Mouse (Mus musculus) forebrain, embryonic 14.5 days (tissue): ENCODE measurements around the gene Capn1. TPM values are rescaled to one million over a fixed set of nuclear protein-coding genes. Genes with fewer than 3 reads are reported as not detected.

ENCODE experiments used
- ATAC-seq: fragments of 200-750 bp; cut with Nextera tagmentation; 2 replicates; pipeline ENCODE4 v1.8.0; 2017; ENCODE audit warnings: mild to moderate bottlenecking, moderate library complexity
- DNase-seq: peaks from one replicate; pipeline ENCODE4 v3.0.0-alpha.2; 2015; ENCODE audit warnings: low spot score
- H3K27ac ChIP-seq: fragments of 300-500 bp; sonication (generic); 2 replicates; pipeline ENCODE4 v1.5.1; 2014; ENCODE audit warnings: low read depth, mild to moderate bottlenecking, control low read depth, low read length, moderate library complexity
- H3K27me3 ChIP-seq: fragments of 300-500 bp; sonication (generic); replicated peaks from 2 replicates; pipeline ENCODE4 v1.6.1; 2014; ENCODE audit warnings: low read length, control low read depth, mixed read lengths; ENCODE audit not compliant: control insufficient read depth, insufficient read depth
- H3K36me3 ChIP-seq: fragments of 300-500 bp; sonication (generic); 2 replicates; pipeline ENCODE4 v1.6.1; 2014; ENCODE audit warnings: low read length, control low read depth; ENCODE audit not compliant: control insufficient read depth, insufficient read depth
- H3K4me1 ChIP-seq: fragments of 300-500 bp; sonication (generic); 2 replicates; pipeline ENCODE4 v1.6.1; 2014; ENCODE audit warnings: antibody characterized with exemption, low read length, control low read depth; ENCODE audit not compliant: control insufficient read depth, insufficient read depth
- H3K4me2 ChIP-seq: fragments of 300-500 bp; sonication (generic); 2 replicates; pipeline ENCODE4 v1.6.1; 2014; ENCODE audit warnings: mild to moderate bottlenecking, control low read depth, low read length
- H3K4me3 ChIP-seq: fragments of 300-500 bp; sonication (generic); 2 replicates; pipeline ENCODE4 v1.5.1; 2014; ENCODE audit warnings: low read depth, low read length, control low read depth
- H3K9ac ChIP-seq: fragments of 300-500 bp; sonication (generic); 2 replicates; pipeline ENCODE4 v1.6.1; 2014; ENCODE audit warnings: mild to moderate bottlenecking, low read length, control low read depth, moderate library complexity
- H3K9me3 ChIP-seq: fragments of 300-500 bp; sonication (generic); replicated peaks from 2 replicates; pipeline ENCODE4 v1.6.1; 2016; ENCODE audit warnings: low read length, control low read depth, mixed read lengths; ENCODE audit not compliant: control insufficient read depth
- WGBS: fragments of 180-500 bp; shearing (Covaris S2); extraction: QIAGEN DNeasy Blood & Tissue Kit; methylation state at CpG from one replicate; pipeline ENCODE4 v1.1.7; 2014; 5-methylcytosine and 5-hydroxymethylcytosine counted together
- microRNA-seq: library from miRNA; unstranded; fragments of <30 nt; microRNA quantifications from one replicate; pipeline ENCODE4, GENCODE M21; 2016
- polyA plus RNA-seq: library from polyadenylated mRNA; unstranded; fragments of >200 nt; fragmentation: Nextera tagmentation; extraction: Ambion mirVana; gene quantifications from 2 replicates; pipeline ENCODE4 v1.2.1, GENCODE M21; 2014

Gene Capn1
- polyA plus RNA-seq, 1 experiment from 2014 or later: 2.4 TPM

DNA sequence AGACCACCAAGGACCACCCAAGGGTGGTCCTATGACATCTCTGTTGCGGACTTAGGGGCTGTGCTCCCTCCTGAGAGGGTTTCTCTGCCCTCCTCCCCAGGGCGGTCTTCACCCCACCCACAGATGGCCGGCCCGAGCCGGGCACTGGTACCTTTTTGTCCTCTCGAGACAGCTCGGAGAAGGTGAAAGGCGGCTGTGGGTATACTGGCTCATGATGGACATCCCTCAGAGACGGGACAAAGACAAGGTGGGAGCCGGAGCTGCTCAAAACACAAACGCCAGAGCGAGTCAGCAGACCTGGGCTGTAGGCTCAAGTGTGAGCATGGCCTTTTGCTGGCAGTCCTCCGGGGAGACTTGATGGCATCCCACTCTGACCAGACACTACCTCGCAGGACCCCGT, 72.3 kb downstream of the Capn1 start:
- H3K27me3 ChIP-seq: no peaks in the 10 kb centered on the region

DNA sequence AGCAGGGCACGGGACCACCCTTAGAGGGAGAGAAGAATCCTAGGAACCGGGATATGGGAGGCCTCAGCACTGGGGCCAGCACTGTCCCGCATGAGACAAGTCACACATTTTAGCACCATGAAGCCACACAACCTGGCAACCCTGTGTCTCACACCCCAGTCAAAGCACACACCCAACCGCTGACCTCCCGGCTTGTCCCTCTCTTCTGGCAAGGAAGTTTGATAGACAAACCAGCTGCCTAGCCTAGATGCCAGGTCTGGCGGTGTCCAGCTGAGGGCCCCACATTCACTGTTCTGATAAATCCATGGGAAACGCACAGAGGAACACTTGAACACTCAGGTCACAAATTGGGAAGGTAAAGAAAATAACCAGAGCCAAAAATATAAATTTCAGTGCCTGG, 73.1 kb downstream of the Capn1 start:
- Histone ChIP-seq H3K27me3 (no peaks in the 10 kb centered on the region), H3K9ac (no peak overlapping the region), H3K36me3 (peaks cover 24% of the 10 kb centered on the region), H3K27ac (no peak overlapping the region), H3K9me3 (no peaks in the 10 kb centered on the region), H3K4me3 (no peak overlapping the region), H3K4me2 (no peak overlapping the region), H3K4me1 (peaks cover 11% of the 10 kb centered on the region)
- 86% methylated on average over 7 of the region's 7 CpGs for WGBS
- ATAC-seq: no peak
- DNase-seq: no peak

More for the DNA sequence above, 72.3 kb downstream of the Capn1 start:
- no peak overlapping the region for H3K4me3 ChIP-seq
- no peak for DNase-seq
- no peak overlapping the region for H3K4me2 ChIP-seq
- 91% methylated on average over 15 of the region's 15 CpGs for WGBS
- no peak overlapping the region for H3K9ac ChIP-seq
- no peaks in the 10 kb centered on the region for H3K9me3 ChIP-seq
- ATAC-seq: no peak
- H3K27ac ChIP-seq: no peak overlapping the region
- H3K36me3 ChIP-seq: peaks cover 27% of the 10 kb centered on the region
- 0 out of 2 replicates have a peak, but pooled peaks cover 4% of the 10 kb centered on the region for H3K4me1 ChIP-seq

DNA sequence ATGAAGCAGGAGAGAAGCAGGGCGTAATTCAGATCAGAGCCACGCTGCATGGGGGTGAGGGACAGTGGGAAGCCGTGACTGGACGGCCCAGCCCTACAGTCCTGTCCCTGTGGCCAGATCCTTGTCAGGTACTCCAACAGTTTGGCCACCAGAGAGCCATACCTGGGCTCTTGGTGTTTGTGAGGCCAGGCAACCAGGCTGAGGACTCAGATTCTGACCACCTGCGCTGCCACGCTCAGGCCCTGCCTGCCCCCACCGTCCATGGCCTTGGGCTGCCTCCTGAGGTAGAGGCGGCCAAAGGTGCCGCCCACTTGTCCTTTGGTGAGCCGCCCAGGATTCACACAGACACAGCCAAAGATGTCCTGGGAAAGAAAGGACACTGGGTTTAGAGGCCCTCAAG, 75.0 kb downstream of the Capn1 start:
- Histone ChIP-seq H3K4me1 (peaks cover 16% of the 10 kb centered on the region), H3K36me3 (peaks cover 12% of the 10 kb centered on the region; the same call in 1 of the 2 replicates), H3K27ac (peak overlapping the region; percentile 46), H3K9me3 (no peaks in the 10 kb centered on the region), H3K4me2 (no peak overlapping the region), H3K4me3 (no peak overlapping the region), H3K9ac (no peak overlapping the region), H3K27me3 (no peaks in the 10 kb centered on the region)
- ATAC-seq (no peak), DNase-seq (no peak)
- WGBS: 90% methylated on average over 10 of the region's 10 CpGs

DNA sequence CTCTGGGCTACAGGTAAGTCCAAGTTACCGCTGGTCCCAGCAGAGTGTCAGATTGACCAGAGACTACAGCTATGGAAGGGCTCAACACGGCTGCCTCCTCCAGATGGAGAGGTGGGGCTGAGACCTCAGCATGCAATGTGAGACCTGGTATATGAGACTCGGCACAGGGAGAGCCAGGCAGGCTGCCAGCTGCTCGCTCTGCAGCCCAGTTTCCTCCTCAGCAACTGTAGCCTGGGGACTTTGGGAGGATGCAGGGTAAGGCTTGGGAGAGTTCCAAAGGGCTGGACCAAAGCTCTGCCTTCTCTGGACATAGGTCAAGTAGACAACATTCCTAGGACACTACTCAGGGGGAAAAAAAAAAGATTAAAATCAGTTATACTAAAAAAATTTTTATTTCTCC, 75.5 kb downstream of the Capn1 start:
- WGBS: 59% methylated on average over 4 of the region's 4 CpGs
- H3K9ac ChIP-seq: no peak overlapping the region
- no peaks in the 10 kb centered on the region for H3K27me3 ChIP-seq
- no peak overlapping the region for H3K4me3 ChIP-seq
- H3K9me3 ChIP-seq: no peaks in the 10 kb centered on the region
- H3K4me2 ChIP-seq: no peak overlapping the region
- H3K27ac ChIP-seq: peak overlapping the region; percentile 46
- ATAC-seq: 0 out of 2 replicates have a peak, but pooled peaks have one; percentile 40
- DNase-seq: peak; percentile 67
- H3K4me1 ChIP-seq: peaks cover 16% of the 10 kb centered on the region
- H3K36me3 ChIP-seq: peaks cover 12% of the 10 kb centered on the region; the same call in 1 of the 2 replicates

DNA sequence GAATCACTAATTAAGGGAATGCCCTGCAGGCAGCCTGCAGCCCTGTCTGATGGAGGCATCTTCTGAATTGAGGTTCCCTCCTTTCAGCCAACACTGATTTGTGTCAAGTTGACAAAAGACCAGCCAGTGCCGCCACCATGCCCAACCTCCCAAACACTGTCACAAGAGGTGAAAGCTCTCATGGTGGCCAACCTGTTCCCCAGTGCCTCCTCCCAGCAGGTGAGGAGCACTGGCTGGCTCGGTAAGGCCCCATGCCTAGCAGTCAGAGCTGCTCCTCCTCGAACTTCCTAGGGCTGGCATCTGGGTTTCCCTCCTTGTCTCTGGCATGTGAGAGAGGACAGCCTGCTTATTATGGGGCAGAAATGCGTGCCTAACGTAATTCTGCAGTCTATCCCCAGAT, 76.0 kb downstream of the Capn1 start:
- 61% methylated on average over 5 of the region's 5 CpGs for WGBS
- H3K4me3 ChIP-seq: no peak overlapping the region

More for the DNA sequence above, 76.0 kb downstream of the Capn1 start:
- ATAC-seq (0 out of 2 replicates have a peak, but pooled peaks have one; percentile 4), DNase-seq (no peak)
- Histone ChIP-seq H3K9ac (no peak overlapping the region), H3K27ac (peak overlapping the region; percentile 28; the same call in 1 of the 2 replicates), H3K36me3 (peaks cover 12% of the 10 kb centered on the region; the same call in 1 of the 2 replicates), H3K27me3 (no peaks in the 10 kb centered on the region), H3K4me2 (no peak overlapping the region), H3K9me3 (no peaks in the 10 kb centered on the region), H3K4me1 (peaks cover 16% of the 10 kb centered on the region)

Small RNAs within 50 kb of the gene (microRNA-seq; reads per million reads assigned to microRNA genes)
- 1.1 reads per million for gene Mir6988

Other genes with a start within 250 kb of the Capn1 start
- 56.1 and 67.9 TPM in 2 replicates for gene Scyl1, start 244.5 kb downstream of the Capn1 start, polyA plus RNA-seq
- 13.1 and 16.0 TPM in 2 replicates for gene Frmd8, start 140.6 kb downstream of the Capn1 start, polyA plus RNA-seq
- 1.7 TPM in 2 replicates for gene Slc25a45, start 138.1 kb downstream of the Capn1 start, polyA plus RNA-seq
- gene Tigd3, start 121.7 kb downstream of the Capn1 start, polyA plus RNA-seq: 7.0 and 7.1 TPM in 2 replicates
- gene Dpf2, start 102.9 kb downstream of the Capn1 start, polyA plus RNA-seq: 127 and 136 TPM in 2 replicates
- 7.9 and 9.6 TPM in 2 replicates for gene Cdc42ep2, start 91.1 kb downstream of the Capn1 start, polyA plus RNA-seq
- 35.5 and 41.1 TPM in 2 replicates for gene Pola2, start 51.7 kb downstream of the Capn1 start, polyA plus RNA-seq
- not detected in 2 replicates for gene Slc22a20, start 29.8 kb downstream of the Capn1 start, polyA plus RNA-seq
- 17.6 and 20.2 TPM in 2 replicates for gene Syvn1, start 30.7 kb upstream of the Capn1 start, polyA plus RNA-seq
- gene Mrpl49, start 41.9 kb upstream of the Capn1 start, polyA plus RNA-seq: 82.8 and 85.5 TPM in 2 replicates
- 626 and 785 TPM in 2 replicates for gene Fau, start 41.9 kb upstream of the Capn1 start, polyA plus RNA-seq
- gene Znhit2, start 45.3 kb upstream of the Capn1 start, polyA plus RNA-seq: 38.2 and 40.5 TPM in 2 replicates
- 32.6 and 35.6 TPM in 2 replicates for gene Tm7sf2, start 52.5 kb upstream of the Capn1 start, polyA plus RNA-seq
- 59.5 and 73.9 TPM in 2 replicates for gene Vps51, start 61.3 kb upstream of the Capn1 start, polyA plus RNA-seq
- gene Tmem262, start 64.1 kb upstream of the Capn1 start, polyA plus RNA-seq: not detected in 2 replicates
- 1.1 and 1.4 TPM in 2 replicates for gene Gm28374, start 66.4 kb upstream of the Capn1 start, polyA plus RNA-seq
- gene Zfpl1, start 69.1 kb upstream of the Capn1 start, polyA plus RNA-seq: 81.1 and 87.2 TPM in 2 replicates
- gene Cdca5, start 69.1 kb upstream of the Capn1 start, polyA plus RNA-seq: 20.0 and 28.2 TPM in 2 replicates
- not detected in 2 replicates for gene AC131692.1, start 78.5 kb upstream of the Capn1 start, polyA plus RNA-seq
- 0.36 and 0.42 TPM in 2 replicates for gene Naaladl1, start 89.9 kb upstream of the Capn1 start, polyA plus RNA-seq
- 56.4 and 57.6 TPM in 2 replicates for gene Sac3d1, start 102.8 kb upstream of the Capn1 start, polyA plus RNA-seq
- gene Snx15, start 112.4 kb upstream of the Capn1 start, polyA plus RNA-seq: 45.6 and 50.2 TPM in 2 replicates
- not detected in 2 replicates for gene Batf2, start 125.1 kb upstream of the Capn1 start, polyA plus RNA-seq
- 80.3 and 90.2 TPM in 2 replicates for gene Arl2, start 125.7 kb upstream of the Capn1 start, polyA plus RNA-seq
- not detected in 2 replicates for gene Majin, start 168.5 kb upstream of the Capn1 start, polyA plus RNA-seq
- 0.30 TPM in 1 of 2 replicates, not detected in the other for gene Gpha2, start 210.5 kb upstream of the Capn1 start, polyA plus RNA-seq
- gene Ppp2r5b, start 220.0 kb upstream of the Capn1 start, polyA plus RNA-seq: 74.3 and 98.9 TPM in 2 replicates
- 7.9 and 9.6 TPM in 2 replicates for gene Atg2a, start 225.8 kb upstream of the Capn1 start, polyA plus RNA-seq